16 mouse cellular contexts compared by ENCODE assay signal in genomic region chr2:67873368-67873767, GRCm38 (mm10).
A peak's percentile ranks its signal among the peaks of the same experiment; 100 is the strongest.
DNase-seq lines count a peak whose midpoint lies in the region; ATAC-seq and TF ChIP-seq lines count a peak whose summit lies in the region.
"Had no signal": no experiment of that assay in that cellular context is flagged by ENCODE, and none has a peak within 500 bp of the region (broad histone marks: within the 10 kb centered on the region; RNA-seq: fewer than 3 reads in every experiment).

No protein-coding gene starts in this region.

- H3K4me2 ChIP-seq in forebrain, embryonic 13.5 days, result no peak overlapping the region
- H3K4me2 ChIP-seq in forebrain, embryonic 15.5 days (replicated peaks), result no peak overlapping the region
- H3K4me2 ChIP-seq: embryonic facial prominence, embryonic 12.5 days had no signal

- H3K4me1 ChIP-seq in forebrain, embryonic 13.5 days, result no peaks in the 10 kb centered on the region
- H3K4me1 ChIP-seq in forebrain, embryonic 10.5 days, result no peaks in the 10 kb centered on the region
- no peaks in the 10 kb centered on the region for H3K4me1 ChIP-seq in forebrain, embryonic 15.5 days
- H3K4me1 ChIP-seq: embryonic facial prominence, embryonic 10.5 days; embryonic facial prominence, embryonic 12.5 days had no signal

- no peak for TF ChIP-seq CTCF in brain, embryonic 14.5 days (IDR thresholded peaks at IDR 0.05; ENCODE audit: borderline replicate concordance, extremely low read depth, insufficient read depth, insufficient read length)

- H3K27ac ChIP-seq in forebrain, embryonic 13.5 days, result no peak overlapping the region
- H3K27ac ChIP-seq in forebrain, embryonic 10.5 days, result no peak overlapping the region
- no peak overlapping the region for H3K27ac ChIP-seq in forebrain, embryonic 15.5 days (replicated peaks)
- H3K27ac ChIP-seq: embryonic facial prominence, embryonic 10.5 days; embryonic facial prominence, embryonic 12.5 days had no signal

- no peak overlapping the region for H3K4me3 ChIP-seq in forebrain, embryonic 13.5 days
- no peak overlapping the region for H3K4me3 ChIP-seq in forebrain, embryonic 10.5 days
- H3K4me3 ChIP-seq in forebrain, embryonic 15.5 days, result no peak overlapping the region
- H3K4me3 ChIP-seq: embryonic facial prominence, embryonic 10.5 days; embryonic facial prominence, embryonic 12.5 days had no signal

- no peak overlapping the region for H3K9ac ChIP-seq in forebrain, embryonic 13.5 days
- no peak overlapping the region for H3K9ac ChIP-seq in forebrain, embryonic 15.5 days (replicated peaks)
- H3K9ac ChIP-seq: embryonic facial prominence, embryonic 12.5 days had no signal

- no peaks in the 10 kb centered on the region for H3K27me3 ChIP-seq in forebrain, embryonic 13.5 days
- H3K27me3 ChIP-seq in forebrain, embryonic 10.5 days (ENCODE audit: poor library complexity, severe bottlenecking), result no peaks in the 10 kb centered on the region
- H3K27me3 ChIP-seq in forebrain, embryonic 15.5 days, result no peaks in the 10 kb centered on the region
- H3K27me3 ChIP-seq: embryonic facial prominence, embryonic 12.5 days had no signal

- H3K36me3 ChIP-seq in forebrain, embryonic 13.5 days (ENCODE audit: poor library complexity, severe bottlenecking), result no peaks in the 10 kb centered on the region
- no peaks in the 10 kb centered on the region for H3K36me3 ChIP-seq in forebrain, embryonic 10.5 days (replicated peaks)
- H3K36me3 ChIP-seq in forebrain, embryonic 15.5 days, result no peaks in the 10 kb centered on the region
- H3K36me3 ChIP-seq: embryonic facial prominence, embryonic 10.5 days; embryonic facial prominence, embryonic 12.5 days had no signal

- no peak for TF ChIP-seq POLR2A in brain, embryonic 14.5 days (IDR thresholded peaks at IDR 0.05; ENCODE audit: borderline replicate concordance, extremely low read depth, insufficient read depth, insufficient read length, poor library complexity, severe bottlenecking)

- peak; percentile 72; the same call in 1 of the 2 replicates for ATAC-seq in forebrain, embryonic 13.5 days
- ATAC-seq in forebrain, embryonic 15.5 days (replicated peaks), result peak; percentile 43; the same call in 1 of the 2 replicates
- no peak for ATAC-seq in erythroid progenitor cell, adult 5-6 weeks (replicated peaks; ENCODE audit: low FRiP score, poor library complexity, severe bottlenecking)

- no peak for DNase-seq in forebrain, embryonic 10.5 days (ENCODE audit: extremely low spot score, low spot score)
- peak; percentile 54 for DNase-seq in brain, embryonic 14.5 days (ENCODE audit: low read depth)
- no peak for DNase-seq in left cerebral cortex, adult 8-10 months (ENCODE audit: low spot score in 2 of 2)
- DNase-seq: adrenal gland, adult 2 months; adrenal gland, postnatal 10 days; adrenal gland, postnatal 25 days; cerebellum, adult 11-12 months; cerebellum, adult 2 months; cerebellum, adult 9-10 months; cerebellum, postnatal 10 days; cerebellum, postnatal 25 days had no signal

- no peaks in the 10 kb centered on the region for H3K9me3 ChIP-seq in forebrain, embryonic 13.5 days (replicated peaks)
- H3K9me3 ChIP-seq in forebrain, embryonic 10.5 days, result no peaks in the 10 kb centered on the region
- no peaks in the 10 kb centered on the region for H3K9me3 ChIP-seq in forebrain, embryonic 15.5 days
- H3K9me3 ChIP-seq: embryonic facial prominence, embryonic 10.5 days; embryonic facial prominence, embryonic 12.5 days had no signal

- WGBS in forebrain, embryonic 13.5 days, result 41% methylated on average over 3 of the region's 3 CpGs
- WGBS in forebrain, embryonic 10.5 days, result 82% methylated on average over 3 of the region's 3 CpGs
- 38% methylated on average over 3 of the region's 3 CpGs for WGBS in forebrain, embryonic 15.5 days
